Mouse (Mus musculus): ENCODE data around the gene Atg5.
A peak's percentile ranks its signal among the peaks of the same experiment; 100 is the strongest.

DNA sequence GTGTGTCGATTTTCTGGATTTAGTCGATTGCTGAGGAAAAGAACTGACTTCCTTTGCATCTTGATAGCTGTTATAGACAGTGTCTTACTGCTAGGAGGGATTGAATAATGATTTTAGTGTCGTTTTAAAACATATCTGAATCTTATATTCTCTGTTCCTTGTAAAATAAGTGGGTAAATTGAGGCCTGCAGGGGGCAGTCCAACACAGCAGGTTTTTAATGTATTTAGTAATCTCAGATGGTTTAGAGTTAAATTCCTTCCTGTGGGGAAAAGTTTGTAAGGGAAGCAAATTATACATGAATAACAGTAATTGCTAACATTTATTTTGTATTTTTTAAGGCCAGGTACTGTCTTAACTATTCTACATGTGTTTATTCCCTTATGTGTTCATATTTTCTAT lies 60.2 kb downstream of the Atg5 start:
- peak; percentile 15; the same call in 1 of the 2 replicates for TF ChIP-seq CTCF (IDR thresholded peaks at IDR 0.05; ENCODE audit: extremely low read depth, insufficient read depth, low read length)
- TF ChIP-seq POLR2A (IDR thresholded peaks at IDR 0.05; ENCODE audit: extremely low read depth, insufficient read depth, low read length), result no peak
